Mouse (Mus musculus) retina, postnatal 7 days (tissue): ENCODE results near the gene Mapk6.
A peak's percentile ranks its signal among the peaks of the same experiment; 100 is the strongest.
"Not testable (repeated sequence)": the region's sequence is repeated elsewhere in the genome, so short reads cannot be mapped to it uniquely, and the experiment has no call there.

Experiments
- DNase-seq: peaks from one replicate; pipeline ENCODE4 v3.0.0-alpha.2; 2012; ENCODE audit warnings: low read depth, low spot score

Gene Mapk6

DNA sequence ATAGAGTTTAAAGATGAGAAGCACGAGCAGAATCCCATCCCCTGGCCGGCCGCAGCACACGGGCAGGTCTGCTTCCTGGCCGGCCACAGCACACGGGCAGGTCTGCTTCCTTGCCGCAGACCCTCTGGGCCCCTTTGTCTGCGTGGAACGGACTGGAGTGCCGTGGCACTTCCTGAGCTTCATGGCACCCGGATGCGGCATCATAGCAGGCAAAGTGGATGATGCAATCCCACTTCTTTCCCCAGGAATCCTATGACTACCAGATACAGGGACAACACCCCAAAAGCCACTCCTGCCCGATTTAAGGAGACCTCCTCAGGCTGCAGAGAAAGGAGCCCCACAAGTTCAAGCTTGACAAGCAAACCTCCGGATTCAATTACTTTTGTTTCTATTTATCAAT, 27.0 kb downstream of the Mapk6 start:
- DNase-seq = no peak

DNA sequence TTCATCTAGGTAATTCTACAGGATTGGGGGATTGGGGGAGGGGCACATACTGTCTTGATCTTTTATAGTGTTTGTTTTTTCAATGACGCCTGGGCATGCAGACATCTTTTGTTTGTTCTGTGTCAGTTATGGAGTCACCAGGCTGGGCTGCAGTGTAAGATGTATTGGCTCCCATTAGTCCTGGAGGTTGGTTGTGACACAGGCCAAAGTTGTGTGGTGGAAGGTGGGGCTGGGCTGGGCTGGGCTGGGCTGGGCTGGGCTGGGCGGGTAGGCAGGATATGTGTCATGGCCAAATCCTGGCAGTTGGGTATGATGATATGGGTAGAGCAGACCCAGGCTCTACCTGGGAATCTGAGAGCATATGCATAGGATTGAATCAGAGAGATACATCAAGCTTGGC, 31.0 kb downstream of the Mapk6 start:
- DNase-seq = no peak

DNA sequence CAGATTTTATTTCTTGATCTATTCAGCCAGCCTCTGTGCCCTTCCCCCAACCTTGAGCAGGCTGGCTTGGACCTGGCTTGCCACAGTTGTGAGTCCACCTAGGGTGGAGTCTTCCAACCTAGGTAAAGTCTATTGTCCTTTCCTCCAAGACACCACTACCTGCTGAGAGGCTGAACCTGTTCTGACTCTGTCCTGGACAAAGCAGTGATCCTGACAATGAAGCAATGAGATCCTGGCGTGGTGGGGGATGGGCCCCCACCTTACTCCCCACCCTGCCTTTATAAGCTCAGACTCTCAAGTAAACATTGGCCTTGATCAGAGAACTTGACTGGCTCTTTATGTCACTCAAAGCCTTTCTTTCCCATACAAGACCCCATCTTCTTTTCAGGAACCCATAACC, 33.4 kb downstream of the Mapk6 start:
- no peak for DNase-seq

DNA sequence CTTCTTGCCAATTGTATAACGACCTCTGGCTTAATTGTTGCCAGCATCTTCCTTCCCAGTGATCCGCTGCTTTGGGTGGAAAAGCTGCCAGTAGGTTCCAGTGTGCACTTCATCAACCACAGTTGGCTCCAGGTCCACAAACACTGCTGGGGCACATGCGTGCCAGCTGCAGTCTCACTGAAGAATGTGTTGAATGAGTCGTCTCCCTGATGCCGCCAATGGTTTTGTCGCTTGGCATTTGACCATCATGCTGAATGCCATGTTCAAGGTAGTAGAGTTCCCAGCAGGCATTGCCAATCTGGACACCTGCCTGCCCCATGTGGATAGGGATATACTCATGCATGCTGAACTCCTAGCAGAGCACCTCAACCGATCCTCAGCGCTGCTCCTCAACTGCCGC, 34.2 kb downstream of the Mapk6 start:
- no peak for DNase-seq

DNA sequence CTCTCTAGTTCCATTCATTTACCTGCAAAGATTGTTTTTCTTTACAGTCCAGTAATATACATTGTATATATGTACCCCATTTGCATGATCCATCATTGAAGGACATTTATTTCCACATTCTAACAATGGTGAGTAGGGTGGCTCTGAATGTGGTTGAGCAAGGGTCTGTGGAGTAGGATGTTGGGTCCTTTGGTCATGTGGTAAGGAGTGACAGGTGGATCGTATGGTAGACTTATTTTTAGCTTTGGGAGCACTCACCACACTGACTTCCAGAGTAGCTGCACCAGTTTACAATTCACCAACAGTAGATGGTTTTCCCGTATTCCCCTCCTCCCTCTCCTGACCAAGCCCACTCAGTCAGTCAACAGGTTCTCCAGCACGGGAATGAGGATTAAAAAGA, 41.0 kb downstream of the Mapk6 start:
- DNase-seq = no peak

DNA sequence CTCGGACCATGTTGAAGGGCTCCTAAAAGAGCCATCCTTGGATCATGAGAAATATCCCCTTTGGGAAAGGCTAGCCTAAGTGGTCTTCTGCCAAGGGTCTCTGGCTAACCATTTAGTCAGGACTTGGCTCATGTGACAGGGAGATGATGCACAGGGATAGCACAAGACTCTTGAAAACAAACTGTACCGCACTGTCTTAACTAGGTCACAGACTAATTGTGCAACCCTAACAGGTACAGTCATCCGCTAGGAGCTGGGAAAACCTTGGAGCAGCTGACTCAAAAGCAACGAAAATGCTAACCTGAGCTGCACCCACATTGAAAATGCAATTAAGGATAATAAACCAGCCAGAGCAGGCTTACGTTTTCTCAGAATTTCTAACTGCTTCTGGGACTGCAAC, 43.6 kb downstream of the Mapk6 start:
- DNase-seq = no peak

DNA sequence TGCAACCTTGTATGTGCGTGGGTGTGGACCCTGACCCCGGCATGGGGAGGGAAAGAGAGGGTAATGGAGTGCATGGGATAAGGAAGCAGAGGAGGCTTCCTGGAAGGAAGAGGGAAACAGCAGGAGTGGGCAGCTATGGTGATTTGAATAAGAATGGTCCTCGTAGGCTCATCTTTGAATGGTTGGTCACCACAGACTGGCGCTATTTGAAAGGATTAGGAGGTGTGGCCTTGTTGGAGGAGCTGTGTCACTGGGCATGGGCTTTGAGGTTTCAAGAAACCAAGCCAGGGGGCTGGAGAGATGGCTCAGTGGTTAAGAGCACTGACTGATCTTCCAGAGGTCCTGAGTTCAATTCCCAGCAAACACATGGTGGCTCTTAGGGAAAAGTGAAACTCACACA, 44.6 kb downstream of the Mapk6 start:
- DNase-seq = no peak

DNA sequence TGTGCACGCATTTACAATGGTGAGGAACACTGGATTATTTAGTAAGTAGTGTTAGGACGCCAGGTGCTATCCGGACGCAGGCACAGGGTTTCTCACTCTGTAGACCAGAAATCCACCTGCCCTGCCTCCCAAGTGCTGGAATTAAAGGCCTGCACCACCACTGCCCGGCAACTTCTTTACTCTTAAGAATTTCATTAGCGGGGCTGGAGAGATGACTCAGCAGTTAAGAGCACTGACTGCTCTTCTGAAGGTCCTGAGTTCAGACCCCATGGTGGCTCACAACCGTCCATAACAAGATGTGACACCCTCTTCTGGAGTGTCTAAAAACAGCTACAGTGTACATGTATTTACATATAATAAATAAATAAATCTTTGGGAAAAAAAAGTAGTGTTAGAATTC, 46.1 kb downstream of the Mapk6 start:
- DNase-seq = not testable (repeated sequence)

DNA sequence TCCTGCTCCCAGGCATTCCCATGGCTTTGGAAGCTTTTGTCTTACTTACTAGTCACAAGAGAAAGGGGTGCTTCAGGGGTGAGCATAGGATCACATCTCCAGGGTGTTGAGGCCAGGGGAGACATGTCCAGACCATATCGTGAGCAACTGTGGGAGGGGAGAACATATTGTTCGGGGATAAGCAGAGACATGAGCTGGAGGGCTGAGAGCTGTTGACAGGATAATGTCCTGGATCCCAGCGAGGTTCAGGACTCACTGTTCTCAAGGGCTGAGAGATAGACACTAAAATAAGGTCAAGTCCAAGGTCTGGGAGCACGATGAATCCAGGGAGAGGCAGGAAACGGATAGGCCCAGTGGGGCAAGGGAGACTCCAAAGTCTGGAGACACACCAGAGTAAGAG, 46.8 kb downstream of the Mapk6 start:
- DNase-seq = no peak

DNA sequence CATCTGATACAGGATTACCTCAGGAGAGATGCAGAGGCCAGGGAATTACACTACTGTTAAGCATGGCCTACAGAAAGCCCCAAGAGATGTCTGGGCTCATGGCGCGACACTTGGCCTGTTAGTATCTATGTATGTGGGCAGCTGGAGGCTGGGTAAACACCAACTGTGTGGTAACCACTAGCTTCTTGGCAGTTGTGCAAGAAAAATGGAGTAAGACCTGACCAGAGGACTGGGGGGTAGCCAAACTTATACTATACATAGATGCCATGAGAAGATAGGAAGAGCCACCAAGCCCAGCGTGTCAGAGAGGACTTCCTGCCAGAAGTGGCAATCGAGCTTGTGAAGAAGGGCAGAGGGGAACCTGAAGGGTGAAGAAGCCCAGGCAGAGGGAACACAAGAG, 47.6 kb downstream of the Mapk6 start:
- DNase-seq = no peak

DNA sequence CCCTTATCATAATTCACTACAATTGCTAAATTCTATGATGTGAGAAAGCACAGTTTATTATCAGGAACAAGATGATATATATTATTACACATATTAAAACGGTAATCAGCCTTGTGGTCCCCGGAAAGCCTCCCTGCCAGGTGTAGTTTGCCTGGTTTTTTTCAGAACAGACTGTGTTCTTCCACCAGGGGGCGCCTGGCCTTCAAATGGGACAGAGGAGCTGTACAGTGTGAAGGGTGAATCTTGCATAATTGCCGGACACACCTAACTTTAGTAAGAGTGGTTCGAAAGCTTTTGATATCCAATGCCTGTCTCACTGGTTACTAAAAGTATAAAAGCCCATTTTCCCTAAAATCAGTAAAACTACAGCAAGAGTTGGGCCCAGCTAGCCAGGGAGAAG, 48.1 kb downstream of the Mapk6 start:
- DNase-seq = peak; percentile 56

DNA sequence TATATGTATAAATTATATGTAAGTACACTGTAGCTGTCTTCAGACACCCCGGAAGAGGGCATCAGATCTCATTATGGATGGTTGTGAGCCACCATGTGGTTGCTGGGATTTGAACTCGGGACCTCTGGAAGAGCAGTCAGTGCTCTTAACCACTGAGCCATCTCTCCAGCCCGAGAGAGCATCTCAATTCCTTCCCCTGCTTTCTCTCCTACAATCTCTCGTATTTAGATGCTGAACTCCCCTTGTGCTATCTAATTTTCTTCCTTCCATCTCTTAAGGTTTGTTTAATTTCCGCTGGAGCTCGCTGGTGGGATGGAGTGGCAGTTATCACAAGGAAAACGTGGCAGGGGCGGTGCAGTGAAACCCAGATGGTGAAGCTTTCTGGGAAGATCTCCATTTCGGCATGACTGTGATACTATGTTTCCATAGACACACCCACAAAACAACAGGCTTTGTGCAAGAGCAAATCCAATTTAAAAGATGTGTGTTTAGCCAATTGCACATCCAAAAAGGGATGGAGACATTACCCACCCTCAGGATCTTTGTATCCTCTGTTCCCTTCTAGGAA, 52.6 kb downstream of the Mapk6 start:
- no peak for DNase-seq

DNA sequence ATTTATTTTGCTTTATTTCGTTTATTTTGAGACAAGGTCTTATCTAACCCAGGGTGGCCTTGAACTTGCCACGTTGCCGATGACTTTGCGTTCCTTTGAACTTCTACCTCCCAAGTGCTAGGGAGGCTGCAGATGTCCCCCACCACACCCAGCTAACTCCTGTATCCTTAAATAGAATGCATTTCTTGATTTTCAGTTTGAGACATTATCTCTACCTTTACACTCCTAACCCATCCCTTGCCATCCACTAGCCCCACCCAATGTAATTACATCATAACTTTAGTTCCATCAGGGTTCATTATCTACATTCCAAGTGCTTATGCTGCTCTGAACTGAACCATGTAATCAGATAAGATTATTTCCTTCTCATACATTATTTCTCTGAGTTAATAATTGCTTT, 54.0 kb downstream of the Mapk6 start:
- DNase-seq = no peak

DNA sequence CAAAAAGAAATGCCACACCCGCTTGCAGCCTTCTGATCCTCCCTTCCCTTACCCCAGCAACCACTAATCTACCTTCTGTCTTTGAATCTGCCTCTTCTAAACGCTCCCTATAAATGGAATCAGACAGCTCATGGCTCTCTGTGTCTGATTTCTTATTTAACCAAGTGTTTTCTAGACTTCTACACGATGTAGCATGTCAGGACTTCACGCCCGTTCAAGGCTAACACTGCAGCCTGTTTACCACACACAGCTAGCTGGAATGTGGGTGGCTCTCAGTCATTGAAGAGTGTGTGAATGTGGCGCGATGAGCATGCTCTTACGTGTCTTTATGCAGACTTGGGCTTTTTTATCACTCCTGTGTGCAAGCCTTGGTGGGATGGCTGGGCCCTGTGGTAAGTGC, 56.7 kb downstream of the Mapk6 start:
- no peak for DNase-seq

DNA sequence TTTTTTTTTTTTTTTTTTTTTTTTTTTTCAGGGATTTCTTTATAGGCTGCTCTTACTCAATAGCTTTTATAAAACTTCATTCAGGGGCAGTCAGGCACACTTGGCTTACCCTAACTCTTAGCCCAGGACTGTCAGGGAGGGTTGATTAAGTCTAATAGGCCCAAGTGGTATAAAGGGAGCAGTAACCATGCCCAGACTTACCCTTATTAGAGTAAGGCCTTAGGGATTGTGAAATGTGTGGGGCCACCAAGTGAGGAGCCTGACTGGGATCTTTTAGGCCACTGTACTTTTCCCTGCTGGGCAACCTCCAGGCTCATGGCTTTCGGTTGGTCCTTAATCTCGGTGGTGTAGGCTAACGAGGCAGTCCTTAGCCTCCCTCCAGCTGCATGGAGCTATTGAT, 61.2 kb downstream of the Mapk6 start:
- DNase-seq = no peak

DNA sequence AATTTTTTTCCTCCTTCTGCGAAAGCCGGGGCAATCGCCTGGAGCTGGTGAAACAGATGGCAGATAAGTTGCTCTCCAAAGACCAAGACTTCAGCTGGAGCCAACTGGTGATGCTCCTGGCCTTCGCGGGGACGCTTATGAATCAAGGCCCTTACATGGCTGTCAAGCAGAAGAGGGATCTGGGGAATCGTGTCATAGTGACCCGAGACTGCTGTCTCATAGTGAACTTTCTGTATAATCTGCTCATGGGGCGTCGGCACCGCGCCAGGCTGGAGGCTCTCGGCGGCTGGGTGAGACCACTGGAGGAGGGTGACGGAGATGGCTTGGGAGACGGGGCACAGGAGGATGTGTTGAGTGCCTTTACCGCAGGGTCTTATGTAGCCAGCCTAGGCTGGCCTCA, 61.7 kb downstream of the Mapk6 start:
- DNase-seq = no peak

DNA sequence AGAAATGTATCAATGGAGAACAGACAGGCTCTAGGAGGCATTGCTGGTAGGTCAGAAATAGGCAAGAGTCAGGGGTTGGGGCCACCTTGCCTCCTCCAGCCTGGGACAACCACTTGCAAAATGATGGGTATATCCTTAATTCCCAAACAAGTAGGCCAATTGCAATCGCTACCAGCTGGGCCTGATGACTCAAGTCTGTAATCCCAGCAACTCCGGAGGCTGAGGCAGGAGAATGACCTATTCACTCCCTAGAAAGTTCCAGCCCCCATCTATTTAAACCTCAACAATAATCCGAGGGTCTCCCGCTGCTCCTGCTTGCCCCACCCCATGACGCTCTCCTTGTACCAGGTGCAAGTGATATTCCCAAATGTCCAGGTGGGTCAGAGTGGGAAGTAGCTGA, 62.3 kb downstream of the Mapk6 start, which contains the start of gene Bcl2l10:
Bcl2l10 (plus strand) TSS at position 301 of the 400 bp plus-strand sequence.
- no peak for DNase-seq

DNA sequence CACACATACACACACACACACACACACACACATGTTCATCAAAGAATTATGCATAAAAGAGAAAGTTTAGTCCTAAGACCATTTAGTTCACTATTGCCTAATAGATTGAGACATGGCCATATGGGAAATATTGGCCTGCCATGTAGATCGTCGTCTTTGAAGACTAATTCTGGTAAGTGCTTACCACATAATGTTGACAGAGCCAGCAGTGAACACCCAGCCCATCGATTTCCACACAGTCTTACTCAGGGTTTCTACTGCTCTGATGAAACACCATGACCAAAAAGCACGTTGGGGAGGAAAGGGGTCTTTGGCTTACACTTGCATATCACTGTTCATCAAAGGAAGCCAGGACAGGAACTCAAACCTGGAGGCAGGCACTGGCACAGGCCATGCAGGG, 67.4 kb downstream of the Mapk6 start:
- DNase-seq = no peak

DNA sequence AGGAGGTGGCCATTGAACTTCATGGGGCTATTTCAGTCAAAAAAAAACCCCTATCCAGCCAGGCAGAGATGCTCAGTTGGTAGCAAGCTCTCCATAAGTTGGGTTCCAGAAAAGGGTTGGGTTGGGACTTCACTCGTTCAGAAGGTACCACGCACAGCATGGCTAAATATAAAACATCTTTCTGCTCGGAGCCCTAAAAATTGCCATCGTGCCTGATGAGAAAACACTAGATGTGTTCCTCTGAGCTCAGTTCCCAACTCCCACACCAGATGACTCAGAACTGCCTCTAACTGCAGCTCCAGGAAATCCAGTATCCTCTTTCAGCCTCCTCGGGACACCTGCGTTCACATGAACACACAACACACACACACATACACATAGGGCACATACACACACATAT, 71.8 kb downstream of the Mapk6 start:
- DNase-seq = no peak

DNA sequence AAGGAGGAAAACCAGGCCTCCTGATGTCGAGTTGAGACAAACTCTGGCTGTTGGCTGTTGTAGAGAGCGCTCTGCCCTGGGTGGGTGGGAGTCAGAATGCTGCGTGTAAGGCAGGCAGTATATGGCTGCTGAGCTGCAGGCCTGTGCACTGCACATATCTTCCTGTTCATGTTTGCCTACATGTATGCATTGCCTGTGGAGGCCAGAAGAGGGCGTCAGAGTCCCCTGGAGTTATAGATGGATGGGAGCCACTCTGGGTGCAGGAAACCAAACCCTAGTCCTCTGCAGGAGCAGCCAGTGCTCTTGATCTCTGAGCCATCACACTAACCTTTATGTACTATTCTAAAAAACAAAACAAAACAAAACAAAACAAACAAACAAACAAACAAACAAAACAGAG, 75.4 kb downstream of the Mapk6 start:
- no peak for DNase-seq

DNA sequence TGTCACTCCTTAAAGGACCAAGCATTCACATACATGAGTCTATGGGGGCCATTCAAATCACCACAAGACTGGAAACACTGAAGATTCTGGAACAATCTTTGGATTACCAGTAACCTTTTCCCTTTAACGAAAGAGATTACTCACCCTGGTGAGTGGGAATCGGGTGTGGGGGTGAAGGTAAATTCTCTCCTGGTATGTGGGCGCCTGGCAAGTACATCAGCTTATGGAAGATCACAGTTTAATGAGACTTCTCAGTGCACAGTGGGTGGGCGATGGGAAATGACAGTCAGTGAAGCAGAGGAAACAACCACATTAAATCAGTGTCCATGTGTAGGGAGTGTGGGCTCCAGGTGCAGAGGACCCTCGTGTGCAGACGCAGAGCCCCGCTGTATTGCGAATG, 79.0 kb downstream of the Mapk6 start:
- no peak for DNase-seq

DNA sequence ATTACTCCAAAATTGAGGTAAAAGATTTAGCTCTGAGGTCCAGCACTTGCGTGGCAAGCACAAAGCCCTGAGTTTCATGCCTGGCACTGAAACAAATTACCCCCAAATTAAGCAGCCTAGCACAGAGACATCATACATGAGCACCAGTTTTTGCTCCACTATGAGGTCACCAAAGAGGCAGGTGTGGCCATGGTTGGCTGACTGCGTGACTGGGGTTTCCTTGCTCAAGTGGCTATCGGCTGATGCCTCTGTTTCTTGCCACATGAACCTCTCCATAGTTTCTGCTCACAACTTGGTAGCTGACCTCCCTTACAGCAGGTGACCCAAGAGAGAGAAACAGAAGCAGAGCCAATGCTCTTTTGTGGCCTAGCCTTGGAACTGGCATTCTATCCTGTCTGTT, 81.8 kb downstream of the Mapk6 start:
- DNase-seq = no peak

DNA sequence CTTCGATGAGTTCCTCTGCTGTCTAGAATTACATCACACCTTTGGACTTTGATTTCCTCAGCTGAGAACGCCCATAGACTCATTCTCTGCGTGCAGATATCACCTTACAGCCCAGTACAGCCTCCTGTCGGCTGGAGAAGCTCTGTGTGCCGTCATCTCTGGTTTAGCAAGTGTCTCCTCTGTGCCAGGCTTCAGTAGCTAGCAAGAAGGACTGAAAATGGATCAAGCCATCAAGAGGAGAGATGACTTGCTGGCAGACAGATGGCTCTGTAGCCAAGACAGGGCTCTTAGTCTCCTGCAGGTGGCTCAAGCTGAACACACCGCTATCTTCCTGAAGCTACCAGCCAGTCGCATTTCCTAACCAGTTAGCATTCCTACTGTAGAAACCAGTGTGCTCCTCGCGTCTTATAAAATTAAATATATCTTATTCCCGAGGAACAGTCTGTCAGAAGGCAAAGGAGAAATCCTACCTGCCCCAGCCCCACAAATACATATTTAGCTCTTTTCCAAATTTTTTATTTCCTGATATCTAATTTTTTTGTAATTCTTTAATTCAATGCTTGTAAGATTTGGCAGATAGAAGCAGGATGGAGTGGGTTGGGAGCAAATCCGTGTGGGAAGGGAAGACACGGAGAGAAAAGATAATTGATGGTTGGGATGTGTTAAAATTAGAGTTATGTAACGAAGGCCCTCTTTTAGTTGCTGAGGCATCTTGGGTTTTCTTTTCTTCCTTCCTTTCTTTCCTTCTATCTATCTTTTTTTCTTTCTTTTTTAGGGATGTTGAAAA, 87.5 kb downstream of the Mapk6 start:
- no peak for DNase-seq

DNA sequence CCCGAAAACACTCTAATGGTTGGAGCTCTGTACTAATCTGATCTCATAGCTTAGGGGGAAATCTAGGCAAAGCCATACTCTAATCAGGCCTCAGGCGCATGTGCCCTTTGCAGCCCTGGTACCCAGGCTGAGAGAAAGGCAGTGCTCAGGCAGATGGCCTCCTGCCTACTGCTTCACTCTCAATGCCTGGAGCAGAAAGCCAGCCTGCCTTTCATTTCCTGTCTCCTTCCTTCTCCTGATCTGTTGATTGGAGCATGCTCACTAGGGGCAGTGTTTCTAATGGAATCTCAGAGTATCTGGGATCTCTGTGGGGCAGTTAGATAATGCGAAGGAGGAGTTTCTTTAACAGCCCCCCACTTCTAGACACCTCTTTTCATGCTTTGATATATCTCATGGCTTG, 90.4 kb downstream of the Mapk6 start:
- DNase-seq = peak; percentile 53
